Mouse (Mus musculus): Measurements from ENCODE around the gene Hs3st3a1. TPM values are rescaled to one million over a fixed set of nuclear protein-coding genes. Genes with fewer than 3 reads are reported as not detected.

Hs3st3a1 gene
- polyA plus RNA-seq, 1 experiment from 2014 or later = 0.10 TPM

GRCm38 (mm10) chr11:64562771-64563170 is 127.6 kb downstream of the Hs3st3a1 start:
- WGBS = 66% methylated on average over 4 of the region's 4 CpGs
- Histone ChIP-seq H3K4me2 (ENCODE audit: low read length) (no peak overlapping the region), H3K9me3 (ENCODE audit: control insufficient read depth, low read length) (no peaks in the 10 kb centered on the region), H3K4me3 (replicated peaks; ENCODE audit: low read length) (no peak overlapping the region), H3K27me3 (replicated peaks; ENCODE audit: control insufficient read depth, insufficient read depth, low read length) (no peaks in the 10 kb centered on the region), H3K4me1 (replicated peaks; ENCODE audit: control insufficient read depth, insufficient read depth, low read length) (no peaks in the 10 kb centered on the region), H3K9ac (replicated peaks; ENCODE audit: low read depth, low read length) (no peak overlapping the region), H3K27ac (ENCODE audit: low read length) (no peak overlapping the region), H3K36me3 (ENCODE audit: control insufficient read depth, insufficient read depth) (no peaks in the 10 kb centered on the region)
- no peak for ATAC-seq

Other genes with a start within 250 kb of the Hs3st3a1 start
- gene F930015N05Rik, start 1.3 kb downstream of the Hs3st3a1 start, polyA plus RNA-seq (2015; fragmentation: Nextera tagmentation; extraction: Ambion mirVana) = 0.38 TPM in 1 of 2 replicates, not detected in the other